Comparison of ENCODE assay signal across 15 mouse cellular contexts in genomic region chr16:19834750-19835149, GRCm38 (mm10).
"Had no signal": no experiment of that assay in that cellular context is flagged by ENCODE, and none has a peak within 500 bp of the region (broad histone marks: within the 10 kb centered on the region; RNA-seq: fewer than 3 reads in every experiment).

No protein-coding gene starts in this region.

- DNase-seq: liver, postnatal 0 days; lung, adult 2 months; lung, postnatal 14 days; right cerebral cortex, postnatal 14 days; thymus, adult 2 months; thymus, postnatal 25 days had no signal

- ATAC-seq: liver, postnatal 0 days; lung, postnatal 0 days; midbrain, embryonic 13.5 days; midbrain, embryonic 15.5 days had no signal

- H3K4me1 ChIP-seq: liver, embryonic 15.5 days; lung, embryonic 15.5 days; midbrain, embryonic 13.5 days; midbrain, embryonic 15.5 days; neural tube, embryonic 12.5 days; stomach, embryonic 15.5 days had no signal

- H3K27ac ChIP-seq: liver, embryonic 15.5 days; lung, embryonic 15.5 days; midbrain, embryonic 13.5 days; midbrain, embryonic 15.5 days; neural tube, embryonic 12.5 days; stomach, embryonic 15.5 days; stomach, postnatal 0 days had no signal

- H3K4me3 ChIP-seq: liver, embryonic 15.5 days; lung, embryonic 15.5 days; megakaryocyte, embryonic 14.5 days; midbrain, embryonic 13.5 days; midbrain, embryonic 15.5 days; neural tube, embryonic 12.5 days; stomach, embryonic 15.5 days had no signal

- H3K27me3 ChIP-seq: liver, embryonic 15.5 days; lung, embryonic 15.5 days; megakaryocyte, embryonic 14.5 days; midbrain, embryonic 13.5 days; midbrain, embryonic 15.5 days; neural tube, embryonic 12.5 days; stomach, embryonic 15.5 days had no signal
